Mouse (Mus musculus): ENCODE measurements around the gene Taf12. TPM values are rescaled to one million over a fixed set of nuclear protein-coding genes. Genes with fewer than 3 reads are reported as not detected.
"Not testable (repeated sequence)": the region's sequence is repeated elsewhere in the genome, so short reads cannot be mapped to it uniquely, and the experiment has no call there.

The Taf12 gene
- total and polyA plus RNA-seq, 2 experiments: 5.1 to 5.7 TPM

DNA sequence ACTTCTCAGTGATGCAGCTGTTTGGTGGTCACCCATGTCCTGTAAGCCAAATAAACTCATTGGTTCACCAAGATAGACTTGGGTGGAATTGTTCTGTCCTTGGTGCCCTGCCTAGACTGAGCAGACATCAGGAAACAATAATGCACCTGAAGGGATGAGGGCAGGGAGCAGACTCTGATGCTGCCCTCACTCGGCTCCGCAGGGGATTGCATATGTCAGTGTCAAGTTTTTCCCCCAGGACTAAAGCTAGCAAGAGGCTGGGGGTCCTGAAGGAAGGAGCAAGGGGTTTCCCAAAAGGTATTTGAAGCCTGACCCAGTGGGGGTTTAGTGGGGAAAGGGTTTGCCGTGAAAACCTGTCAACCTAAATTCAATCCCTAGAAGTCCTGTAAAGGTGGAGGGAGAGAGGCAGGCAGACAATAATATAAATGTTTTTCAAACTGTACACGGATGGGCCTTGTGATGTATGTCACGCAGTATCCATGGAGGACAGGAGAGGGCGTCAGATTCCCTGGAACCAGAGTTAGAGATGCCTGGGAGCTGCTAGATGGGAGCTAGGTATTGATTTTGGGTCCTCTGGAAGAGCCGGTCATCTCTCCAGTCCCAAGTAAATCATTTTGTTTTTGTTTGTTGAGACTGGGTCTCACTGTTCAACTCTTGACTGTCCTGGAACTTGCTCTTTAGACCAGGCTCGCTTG lies 21.7 kb downstream of the Taf12 start:
- H3K36me3 ChIP-seq (ENCODE audit: control insufficient read depth, insufficient read depth, low read length): peaks cover 11% of the 10 kb centered on the region; the same call in 1 of the 2 replicates
- no peak overlapping the region for H3K9ac ChIP-seq (ENCODE audit: low read depth, low read length)
- no peaks in the 10 kb centered on the region for H3K79me2 ChIP-seq (ENCODE audit: control insufficient read depth, insufficient read depth, low read length)
- no peaks in the 10 kb centered on the region for H3K4me1 ChIP-seq (ENCODE audit: control insufficient read depth, insufficient read depth, low read length)
- DNase-seq (ENCODE audit: extremely low read depth, low read depth, low spot score): peak; percentile 55
- TF ChIP-seq CTCF (IDR thresholded peaks at IDR 0.05; ENCODE audit: low read depth, low read length) (peak; percentile 43; the same call in 1 of the 2 replicates), POLR2A (IDR thresholded peaks at IDR 0.05; ENCODE audit: extremely low read depth, insufficient read depth, low read length) (no peak)
- no peak overlapping the region for H3K27ac ChIP-seq (replicated peaks; ENCODE audit: insufficient read depth, low read depth, low read length)
- no peaks in the 10 kb centered on the region for H3K27me3 ChIP-seq (ENCODE audit: control insufficient read depth, insufficient read depth, low read length)
- WGBS: 48% methylated on average over 8 of the region's 8 CpGs
- H3K4me3 ChIP-seq (ENCODE audit: insufficient read depth, low read depth, low read length): no peak overlapping the region

DNA sequence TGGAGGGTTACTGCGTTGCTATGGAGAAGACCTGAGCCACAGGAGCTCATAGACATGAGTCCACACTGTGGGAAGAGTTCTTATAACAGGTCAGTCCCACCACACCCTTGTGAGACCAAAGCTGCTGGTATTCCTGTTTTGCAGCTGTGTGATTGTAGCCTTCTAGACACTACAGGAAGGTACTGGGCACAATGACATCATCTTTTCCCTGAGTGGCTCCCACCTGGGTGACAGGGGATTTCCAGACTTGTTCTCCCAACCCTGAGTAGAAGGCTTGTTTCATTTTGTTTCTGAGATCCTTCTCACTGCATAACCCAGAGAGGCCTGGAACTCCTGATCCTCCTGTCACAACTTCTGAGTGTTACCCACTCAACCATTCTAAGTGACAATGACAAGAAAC lies 25.7 kb downstream of the Taf12 start:
- H3K36me3 ChIP-seq (ENCODE audit: control insufficient read depth, insufficient read depth, low read length): no peaks in the 10 kb centered on the region
- H3K9ac ChIP-seq (ENCODE audit: low read depth, low read length): no peak overlapping the region
- no peak overlapping the region for H3K4me3 ChIP-seq (ENCODE audit: insufficient read depth, low read depth, low read length)
- no peak for TF ChIP-seq POLR2A (IDR thresholded peaks at IDR 0.05; ENCODE audit: extremely low read depth, insufficient read depth, low read length)
- TF ChIP-seq CTCF (IDR thresholded peaks at IDR 0.05; ENCODE audit: low read depth, low read length): no peak
- DNase-seq (ENCODE audit: extremely low read depth, low read depth, low spot score): no peak
- WGBS: 92% methylated on average over 1 of the region's 1 CpGs
- no peaks in the 10 kb centered on the region for H3K4me1 ChIP-seq (ENCODE audit: control insufficient read depth, insufficient read depth, low read length)
- no peaks in the 10 kb centered on the region for H3K27me3 ChIP-seq (ENCODE audit: control insufficient read depth, insufficient read depth, low read length)
- no peaks in the 10 kb centered on the region for H3K79me2 ChIP-seq (ENCODE audit: control insufficient read depth, insufficient read depth, low read length)
- H3K27ac ChIP-seq (replicated peaks; ENCODE audit: insufficient read depth, low read depth, low read length): no peak overlapping the region

DNA sequence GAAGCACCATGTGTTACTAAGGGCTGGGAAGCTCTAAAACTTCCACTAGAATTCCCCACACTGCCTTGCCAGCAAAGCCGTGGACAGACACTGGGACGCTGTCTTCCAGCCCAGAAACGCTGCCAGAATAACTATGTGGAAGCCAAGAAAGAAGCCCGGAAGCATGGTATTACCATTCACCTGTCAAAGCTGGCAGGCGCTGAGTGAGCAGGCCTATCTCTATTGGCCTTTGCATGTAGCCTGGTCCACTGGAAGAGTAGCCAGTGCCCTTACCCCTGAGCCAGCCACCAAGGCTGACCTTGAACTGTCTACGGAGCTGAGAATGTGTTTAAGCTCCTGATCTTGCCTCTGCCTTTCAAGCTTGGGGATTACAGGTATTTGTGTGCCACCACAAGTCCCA lies 27.3 kb downstream of the Taf12 start:
- TF ChIP-seq CTCF (IDR thresholded peaks at IDR 0.05; ENCODE audit: low read depth, low read length) (no peak), POLR2A (IDR thresholded peaks at IDR 0.05; ENCODE audit: extremely low read depth, insufficient read depth, low read length) (no peak)
- Histone ChIP-seq H3K27ac (replicated peaks; ENCODE audit: insufficient read depth, low read depth, low read length) (no peak overlapping the region), H3K4me1 (ENCODE audit: control insufficient read depth, insufficient read depth, low read length) (peaks cover 3% of the 10 kb centered on the region; the same call in 1 of the 2 replicates), H3K9ac (ENCODE audit: low read depth, low read length) (no peak overlapping the region), H3K27me3 (ENCODE audit: control insufficient read depth, insufficient read depth, low read length) (no peaks in the 10 kb centered on the region), H3K79me2 (ENCODE audit: control insufficient read depth, insufficient read depth, low read length) (no peaks in the 10 kb centered on the region), H3K36me3 (ENCODE audit: control insufficient read depth, insufficient read depth, low read length) (no peaks in the 10 kb centered on the region), H3K4me3 (ENCODE audit: insufficient read depth, low read depth, low read length) (no peak overlapping the region)
- peak; percentile 70 for DNase-seq (ENCODE audit: extremely low read depth, low read depth, low spot score)
- WGBS: 35% methylated on average over 6 of the region's 6 CpGs

DNA sequence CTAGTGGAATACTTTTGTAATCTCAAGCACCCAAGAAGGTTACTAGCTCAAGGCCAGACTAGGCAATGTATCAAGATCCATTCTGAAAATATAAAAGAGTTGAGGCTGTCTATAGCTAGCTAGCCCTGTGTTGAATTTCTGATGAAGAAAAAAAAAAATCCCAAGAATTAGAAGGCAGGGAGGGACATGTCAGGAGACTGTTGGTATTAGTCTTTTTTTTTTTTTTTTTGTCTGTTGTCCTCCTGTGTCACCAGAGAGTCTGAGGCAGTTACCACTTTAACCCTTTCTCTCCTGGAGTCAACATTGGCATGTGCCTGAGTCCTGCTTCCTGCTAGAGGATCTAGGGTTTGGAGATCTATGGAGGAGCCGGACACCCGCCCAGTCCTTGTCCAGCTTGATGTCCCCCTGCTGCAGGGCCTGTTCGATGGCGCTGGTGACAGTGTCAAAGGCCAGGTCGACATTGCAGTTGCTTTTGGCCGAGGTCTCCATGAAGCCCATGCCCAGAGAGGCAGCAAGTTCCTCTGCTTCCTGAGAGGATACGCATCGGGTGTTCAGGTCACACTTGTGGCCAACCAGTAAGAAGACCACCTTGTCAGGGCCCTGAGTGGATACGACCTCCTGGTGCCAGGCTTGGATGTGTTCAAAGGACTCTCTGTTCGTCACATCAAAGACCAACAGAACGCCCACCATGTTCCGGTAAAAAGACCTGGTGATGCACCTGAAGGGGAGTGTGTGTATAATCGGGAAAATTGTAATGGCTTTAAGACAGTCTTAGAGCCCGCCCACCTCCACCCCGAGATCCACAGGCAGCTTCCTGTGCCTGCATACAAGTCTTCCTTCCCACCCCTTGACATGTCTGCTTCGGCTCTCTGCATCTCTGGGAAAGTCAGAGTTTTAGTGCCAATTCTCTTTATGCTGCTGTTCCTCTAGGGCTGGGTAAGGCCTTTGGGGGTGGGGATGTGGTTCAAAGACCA lies 28.1 kb downstream of the Taf12 start:
- no peak for DNase-seq (ENCODE audit: extremely low read depth, low read depth, low spot score)
- H3K79me2 ChIP-seq (ENCODE audit: control insufficient read depth, insufficient read depth, low read length): no peaks in the 10 kb centered on the region
- no peaks in the 10 kb centered on the region for H3K36me3 ChIP-seq (ENCODE audit: control insufficient read depth, insufficient read depth, low read length)
- H3K27me3 ChIP-seq (ENCODE audit: control insufficient read depth, insufficient read depth, low read length): no peaks in the 10 kb centered on the region
- TF ChIP-seq CTCF (IDR thresholded peaks at IDR 0.05; ENCODE audit: low read depth, low read length) (no peak), POLR2A (IDR thresholded peaks at IDR 0.05; ENCODE audit: extremely low read depth, insufficient read depth, low read length) (no peak)
- no peak overlapping the region for H3K9ac ChIP-seq (ENCODE audit: low read depth, low read length)
- no peak overlapping the region for H3K27ac ChIP-seq (replicated peaks; ENCODE audit: insufficient read depth, low read depth, low read length)
- peaks cover 3% of the 10 kb centered on the region; the same call in 1 of the 2 replicates for H3K4me1 ChIP-seq (ENCODE audit: control insufficient read depth, insufficient read depth, low read length)
- peak overlapping the region; percentile 64; the same call in 1 of the 2 replicates for H3K4me3 ChIP-seq (ENCODE audit: insufficient read depth, low read depth, low read length)
- 75% methylated on average over 16 of the region's 16 CpGs for WGBS

DNA sequence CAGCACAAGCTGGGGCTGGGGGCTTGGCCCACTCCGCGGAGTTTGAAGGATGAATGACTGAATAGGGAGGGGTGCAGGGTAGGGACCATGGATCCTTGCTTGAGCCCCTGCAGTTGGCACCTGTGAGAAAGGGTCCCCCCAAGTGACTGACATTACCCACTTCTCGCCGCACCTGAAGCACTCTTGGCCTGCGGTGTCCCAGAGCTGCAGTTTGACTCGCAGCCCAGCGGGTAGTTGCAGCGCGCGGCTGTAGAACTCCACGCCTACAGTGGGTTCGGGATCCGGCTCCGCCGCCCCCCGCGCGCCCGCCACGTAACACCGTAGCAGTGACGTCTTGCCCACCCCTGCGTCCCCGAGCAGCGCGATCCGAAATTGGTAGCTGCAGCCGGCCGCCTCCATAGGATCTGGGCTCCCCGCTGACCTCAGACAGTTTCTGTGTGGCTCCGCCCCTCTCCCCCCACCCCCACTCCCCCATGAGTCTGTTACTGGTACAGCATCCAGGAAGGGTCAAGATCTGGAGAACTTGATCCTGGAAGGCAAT lies 28.8 kb downstream of the Taf12 start, which contains the start of gene Rab42:
TSS of gene Rab42 (minus strand) at position 447 of the 541 bp plus-strand sequence.
- WGBS: 6% methylated on average over 31 of the region's 31 CpGs

DNA sequence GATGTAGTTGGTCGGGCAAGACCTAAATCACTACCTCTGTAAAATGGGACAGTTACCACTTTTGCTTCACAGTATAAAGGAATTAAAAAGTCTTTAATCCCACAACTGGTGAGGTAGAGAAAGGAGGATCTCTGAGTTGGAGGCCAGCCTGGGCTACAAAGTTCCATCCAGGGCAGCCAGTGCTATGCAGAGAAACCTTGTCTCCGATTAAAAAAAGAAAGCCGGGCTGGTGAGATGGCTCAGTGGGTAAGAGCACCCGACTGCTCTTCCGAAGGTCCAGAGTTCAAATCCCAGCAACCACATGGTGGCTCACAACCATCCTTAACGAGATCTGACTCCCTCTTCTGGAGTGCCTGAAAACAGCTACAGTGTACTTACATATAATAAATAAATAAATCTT lies 29.3 kb downstream of the Taf12 start:
- not testable (repeated sequence) for H3K27ac ChIP-seq (replicated peaks; ENCODE audit: insufficient read depth, low read depth, low read length); DNase-seq (ENCODE audit: extremely low read depth, low read depth, low spot score); H3K36me3 ChIP-seq (ENCODE audit: control insufficient read depth, insufficient read depth, low read length); H3K27me3 ChIP-seq (ENCODE audit: control insufficient read depth, insufficient read depth, low read length); H3K9ac ChIP-seq (ENCODE audit: low read depth, low read length); H3K79me2 ChIP-seq (ENCODE audit: control insufficient read depth, insufficient read depth, low read length); H3K4me1 ChIP-seq (ENCODE audit: control insufficient read depth, insufficient read depth, low read length)
- WGBS: 50% methylated on average over 6 of the region's 6 CpGs
- H3K4me3 ChIP-seq (ENCODE audit: insufficient read depth, low read depth, low read length): peak overlapping the region; percentile 64; the same call in 1 of the 2 replicates

More for the DNA sequence above, 28.8 kb downstream of the Taf12 start, which contains the start of gene Rab42:
- peaks cover 3% of the 10 kb centered on the region; the same call in 1 of the 2 replicates for H3K4me1 ChIP-seq (ENCODE audit: control insufficient read depth, insufficient read depth, low read length)
- TF ChIP-seq POLR2A (IDR thresholded peaks at IDR 0.05; ENCODE audit: extremely low read depth, insufficient read depth, low read length) (no peak), CTCF (IDR thresholded peaks at IDR 0.05; ENCODE audit: low read depth, low read length) (no peak)
- no peaks in the 10 kb centered on the region for H3K36me3 ChIP-seq (ENCODE audit: control insufficient read depth, insufficient read depth, low read length)
- H3K27ac ChIP-seq (replicated peaks; ENCODE audit: insufficient read depth, low read depth, low read length): no peak within 1 kb of the TSS
- DNase-seq (ENCODE audit: extremely low read depth, low read depth, low spot score): peak; percentile 29
- peak within 1 kb of the TSS; percentile 64 for H3K4me3 ChIP-seq (ENCODE audit: insufficient read depth, low read depth, low read length)
- no peaks in the 10 kb centered on the region for H3K27me3 ChIP-seq (ENCODE audit: control insufficient read depth, insufficient read depth, low read length)
- peak within 1 kb of the TSS; percentile 74 for H3K9ac ChIP-seq (ENCODE audit: low read depth, low read length)
- no peaks in the 10 kb centered on the region for H3K79me2 ChIP-seq (ENCODE audit: control insufficient read depth, insufficient read depth, low read length)
